Mouse (Mus musculus) lung, postnatal 0 days (tissue): ENCODE results near the gene Trap1. TPM values are rescaled to one million over a fixed set of nuclear protein-coding genes. Genes with fewer than 3 reads are reported as not detected.
"Not testable (repeated sequence)": the region's sequence is repeated elsewhere in the genome, so short reads cannot be mapped to it uniquely, and the experiment has no call there.

Experiments
- ATAC-seq: fragments of 200-750 bp; cut with Nextera tagmentation; 2 replicates; pipeline ENCODE4 v1.8.0; 2017; ENCODE audit warnings: moderate library complexity
- DNase-seq: peaks from one replicate; pipeline ENCODE4 v3.0.0-alpha.2; 2016; ENCODE audit warnings: low spot score
- H3K27ac ChIP-seq: fragments of 300-500 bp; sonication (generic); 2 replicates; pipeline ENCODE4 v1.5.1; 2014; ENCODE audit warnings: antibody characterized with exemption, mild to moderate bottlenecking, low read length, mixed read lengths
- H3K27me3 ChIP-seq: fragments of 300-500 bp; sonication (generic); replicated peaks from 2 replicates; pipeline ENCODE4 v1.6.1; 2014; ENCODE audit warnings: low read length, mixed read lengths; ENCODE audit not compliant: insufficient read depth
- H3K36me3 ChIP-seq: fragments of 300-500 bp; sonication (generic); 2 replicates; pipeline ENCODE4 v1.6.1; 2014; ENCODE audit warnings: low read length, mixed read lengths; ENCODE audit not compliant: insufficient read depth
- H3K4me1 ChIP-seq: fragments of 300-500 bp; sonication (generic); 2 replicates; pipeline ENCODE4 v1.6.1; 2014; ENCODE audit warnings: antibody characterized with exemption, low read depth, low read length, mixed read lengths; ENCODE audit not compliant: insufficient read depth
- H3K4me2 ChIP-seq: fragments of 300-500 bp; sonication (generic); replicated peaks from 2 replicates; pipeline ENCODE4 v1.6.1; 2014; ENCODE audit warnings: low read depth, mild to moderate bottlenecking, low read length, moderate library complexity, mixed read lengths
- H3K4me3 ChIP-seq: fragments of 300-500 bp; sonication (generic); 2 replicates; pipeline ENCODE4 v1.5.1; 2014; ENCODE audit warnings: low read depth, low read length
- H3K9ac ChIP-seq: fragments of 300-500 bp; sonication (generic); replicated peaks from 2 replicates; pipeline ENCODE4 v1.6.1; 2014; ENCODE audit warnings: low read depth, mild to moderate bottlenecking
- H3K9me3 ChIP-seq: fragments of 300-500 bp; sonication (generic); 2 replicates; pipeline ENCODE4 v1.6.1; 2016; ENCODE audit warnings: low read length, mixed read lengths
- CTCF ChIP-seq: IDR thresholded peaks from 2 replicates; pipeline ENCODE4 v1.5.1; 2016; ENCODE audit warnings: antibody characterized with exemption, mild to moderate bottlenecking
- EP300 ChIP-seq: IDR thresholded peaks from 2 replicates; pipeline ENCODE4 v1.6.1; 2016; ENCODE audit warnings: antibody characterized with exemption, mild to moderate bottlenecking, control low read depth
- WGBS: fragments of 180-500 bp; shearing (Covaris S2); extraction: QIAGEN DNeasy Blood & Tissue Kit; methylation state at CpG from one replicate; pipeline ENCODE4 v1.1.7; 2014; 5-methylcytosine and 5-hydroxymethylcytosine counted together
- polyA plus RNA-seq: library from polyadenylated mRNA; unstranded; fragments of >200 nt; fragmentation: Nextera tagmentation; extraction: Ambion mirVana; gene quantifications from 2 replicates; pipeline ENCODE4 v1.2.1, GENCODE M21; 2015

The Trap1 gene
- polyA plus RNA-seq, 1 experiment from 2014 or later: 32.5 TPM

- H3K9me3 ChIP-seq: no peaks in the 10 kb centered on the region
- no peak overlapping the region for H3K4me2 ChIP-seq
- H3K27me3 ChIP-seq: no peaks in the 10 kb centered on the region
- no peak for ATAC-seq
- H3K27ac ChIP-seq: no peak overlapping the region
- no peak overlapping the region for H3K9ac ChIP-seq
- DNase-seq: no peak
- 95% methylated on average over 8 of the region's 8 CpGs for WGBS
- TF ChIP-seq EP300 (no peak), CTCF (no peak)
- peaks cover 43% of the 10 kb centered on the region for H3K36me3 ChIP-seq
- H3K4me1 ChIP-seq: no peaks in the 10 kb centered on the region
- no peak overlapping the region for H3K4me3 ChIP-seq
Measured at GRCm38 (mm10) chr16:4087214-4087913, 9.7 kb upstream of the Trap1 start.

DNA sequence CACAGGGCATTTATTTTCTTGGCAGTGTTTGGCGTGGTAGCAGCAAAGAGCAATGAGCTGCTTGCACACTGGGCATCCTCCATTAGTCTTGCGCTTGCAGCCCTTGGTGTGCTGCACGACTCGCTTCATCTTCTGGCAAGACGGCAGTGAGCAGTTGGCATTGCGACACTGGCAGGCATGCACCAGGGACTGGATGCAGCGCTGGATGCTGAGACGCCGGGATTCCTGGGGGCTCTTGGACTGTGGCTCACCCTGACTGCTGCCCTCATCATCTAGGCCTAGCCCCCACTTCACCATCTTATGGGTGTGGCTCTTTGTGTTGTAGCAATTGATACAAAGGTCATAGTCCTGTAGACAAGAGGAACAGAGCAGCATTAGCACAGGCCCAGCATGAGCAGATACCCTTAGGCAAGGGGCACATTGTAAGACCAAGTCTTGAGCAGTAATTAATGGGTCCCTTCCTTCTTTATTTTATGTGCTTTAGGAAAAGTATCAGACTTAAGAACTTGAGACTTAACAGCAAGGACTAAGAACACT is 8.3 kb upstream of the Trap1 start:
- no peak overlapping the region for H3K4me2 ChIP-seq
- no peak overlapping the region for H3K4me3 ChIP-seq
- H3K36me3 ChIP-seq: peaks cover 36% of the 10 kb centered on the region
- WGBS: 97% methylated on average over 9 of the region's 9 CpGs
- DNase-seq (no peak), ATAC-seq (no peak)
- no peak for TF ChIP-seq CTCF
- no peak for TF ChIP-seq EP300
- no peaks in the 10 kb centered on the region for H3K27me3 ChIP-seq
- no peak overlapping the region for H3K27ac ChIP-seq
- no peaks in the 10 kb centered on the region for H3K4me1 ChIP-seq
- no peaks in the 10 kb centered on the region for H3K9me3 ChIP-seq
- no peak overlapping the region for H3K9ac ChIP-seq

GRCm38 (mm10) chr16:4085051-4085450 is 7.4 kb upstream of the Trap1 start:
- Histone ChIP-seq H3K4me1 (no peaks in the 10 kb centered on the region), H3K9me3 (no peaks in the 10 kb centered on the region), H3K27me3 (no peaks in the 10 kb centered on the region), H3K4me3 (no peak overlapping the region), H3K27ac (no peak overlapping the region), H3K9ac (no peak overlapping the region), H3K4me2 (no peak overlapping the region), H3K36me3 (peaks cover 28% of the 10 kb centered on the region)
- DNase-seq (no peak), ATAC-seq (no peak)
- TF ChIP-seq CTCF (no peak), EP300 (no peak)
- WGBS: 98% methylated on average over 7 of the region's 7 CpGs

GRCm38 (mm10) chr16:4080419-4080818 is 2.8 kb upstream of the Trap1 start:
- H3K9ac ChIP-seq, H3K27me3 ChIP-seq, H3K4me3 ChIP-seq, H3K4me2 ChIP-seq, H3K9me3 ChIP-seq, ATAC-seq, H3K27ac ChIP-seq, DNase-seq, H3K4me1 ChIP-seq: not testable (repeated sequence)
- WGBS: 44% methylated on average over 3 of the region's 3 CpGs
- H3K36me3 ChIP-seq: peaks cover 14% of the 10 kb centered on the region

GRCm38 (mm10) chr16:4079656-4080055 is 2.0 kb upstream of the Trap1 start:
- H3K36me3 ChIP-seq: peaks cover 8% of the 10 kb centered on the region; the same call in 1 of the 2 replicates
- H3K9ac ChIP-seq: no peak overlapping the region
- ATAC-seq: peak; percentile 50
- H3K4me1 ChIP-seq: no peaks in the 10 kb centered on the region; the same call in 1 of the 2 replicates
- H3K27me3 ChIP-seq: no peaks in the 10 kb centered on the region
- H3K4me2 ChIP-seq: no peak overlapping the region
- no peak overlapping the region for H3K4me3 ChIP-seq
- 54% methylated on average over 1 of the region's 1 CpGs for WGBS
- TF ChIP-seq CTCF (no peak), EP300 (no peak; the same call in 1 of the 2 replicates)
- peak; percentile 69 for DNase-seq
- no peaks in the 10 kb centered on the region for H3K9me3 ChIP-seq
- H3K27ac ChIP-seq: no peak overlapping the region

DNA sequence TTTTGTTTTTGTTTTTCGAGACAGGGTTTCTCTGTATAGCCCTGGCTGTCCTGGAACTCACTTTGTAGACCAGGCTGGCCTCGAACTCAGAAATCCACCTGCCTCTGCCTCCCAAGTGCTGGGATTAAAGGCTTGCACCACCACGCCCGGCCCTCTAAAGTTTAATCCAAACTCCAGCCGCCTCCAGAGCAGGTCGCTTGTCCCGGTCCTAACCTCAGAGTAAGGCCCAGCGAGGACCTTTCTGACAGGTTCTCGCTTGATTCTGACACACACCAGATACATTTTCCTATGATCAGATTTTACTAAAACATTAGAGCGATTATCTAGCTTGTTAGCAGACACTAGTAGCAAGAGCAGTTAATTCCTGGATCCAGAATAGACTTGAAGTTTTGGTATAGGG is 675 bp upstream of the Trap1 start:
- WGBS: 67% methylated on average over 10 of the region's 10 CpGs
- not testable (repeated sequence) for H3K9me3 ChIP-seq, H3K9ac ChIP-seq, H3K27ac ChIP-seq, ATAC-seq, H3K27me3 ChIP-seq, H3K4me1 ChIP-seq, H3K4me3 ChIP-seq, DNase-seq, H3K36me3 ChIP-seq
- peak overlapping the region; percentile 71 for H3K4me2 ChIP-seq
